Comparison of ENCODE assay signal across 15 mouse cellular contexts in the genomic region with DNA sequence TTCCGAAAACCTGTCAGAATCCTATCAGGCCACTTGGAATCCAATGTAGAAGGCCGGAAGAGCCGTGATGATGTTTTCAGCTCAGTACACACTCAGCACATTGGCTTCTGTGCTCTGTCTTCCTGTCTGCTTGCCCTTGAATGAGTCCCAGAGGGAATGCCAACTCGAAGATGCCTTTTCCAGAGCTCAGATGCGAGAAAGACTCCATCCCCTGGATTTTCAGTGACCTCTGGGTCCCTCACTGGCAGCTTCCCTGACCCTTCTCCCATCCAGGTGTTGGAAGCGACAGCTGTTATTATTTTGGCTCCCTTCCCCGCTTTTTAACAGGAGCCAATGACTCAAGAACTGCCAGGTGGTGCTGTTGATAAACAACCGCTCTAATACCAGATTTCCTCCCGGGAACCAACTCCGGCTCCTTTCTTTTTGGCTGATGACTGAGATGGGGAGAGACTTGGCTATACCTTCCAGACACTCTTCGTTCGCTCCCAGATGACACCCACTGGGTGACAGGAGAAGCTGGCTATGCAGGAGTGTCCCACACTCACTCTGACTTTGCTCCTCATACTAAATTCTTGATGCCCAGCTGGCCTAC.
DNase-seq lines count a peak whose midpoint lies in the region; ATAC-seq and TF ChIP-seq lines count a peak whose summit lies in the region.
"Had no signal": no experiment of that assay in that cellular context is flagged by ENCODE, and none has a peak within 500 bp of the region (broad histone marks: within the 10 kb centered on the region; RNA-seq: fewer than 3 reads in every experiment).

No protein-coding gene starts in this region.

- TF ChIP-seq POLR2A in kidney, adult 2 months (IDR thresholded peaks at IDR 0.05; ENCODE audit: low read depth, low read length), result no peak

- no peak for ATAC-seq in kidney, embryonic 14.5 days (ENCODE audit: low FRiP score, low TSS enrichment)
- ATAC-seq in heart, postnatal 0 days (ENCODE audit: insufficient read depth, low read depth), result peak; percentile 39
- ATAC-seq: intestine, embryonic 15.5 days; lung, postnatal 0 days had no signal

- H3K4me3 ChIP-seq in kidney, adult 2 months (ENCODE audit: insufficient read depth, low read depth, low read length), result no peak overlapping the region
- H3K4me3 ChIP-seq in kidney, embryonic 14.5 days (ENCODE audit: low read length), result no peak overlapping the region
- no peak overlapping the region for H3K4me3 ChIP-seq in heart, postnatal 0 days (ENCODE audit: low read depth, low read length)
- H3K4me3 ChIP-seq: intestine, embryonic 15.5 days; limb, embryonic 15.5 days; midbrain, embryonic 12.5 days; neural tube, embryonic 12.5 days had no signal

- no peak overlapping the region for H3K4me2 ChIP-seq in kidney, embryonic 14.5 days (replicated peaks; ENCODE audit: low read depth, low read length)
- no peak overlapping the region for H3K4me2 ChIP-seq in heart, postnatal 0 days (ENCODE audit: low read depth, low read length)
- H3K4me2 ChIP-seq: intestine, embryonic 15.5 days; limb, embryonic 15.5 days; midbrain, embryonic 12.5 days; neural tube, embryonic 12.5 days had no signal

- H3K36me3 ChIP-seq in kidney, adult 2 months (ENCODE audit: control insufficient read depth, insufficient read depth, low read length), result no peaks in the 10 kb centered on the region
- no peaks in the 10 kb centered on the region for H3K36me3 ChIP-seq in kidney, embryonic 14.5 days (ENCODE audit: control insufficient read depth, insufficient read depth, low read length)
- no peaks in the 10 kb centered on the region for H3K36me3 ChIP-seq in heart, postnatal 0 days (replicated peaks; ENCODE audit: control insufficient read depth, insufficient read depth, low read length)
- H3K36me3 ChIP-seq: G1E; intestine, embryonic 15.5 days; limb, embryonic 15.5 days; midbrain, embryonic 12.5 days; neural tube, embryonic 12.5 days had no signal

- DNase-seq in embryo, embryonic 11 days, result peak; percentile 14
- no peak for DNase-seq in embryo, embryonic 9.5 days (ENCODE audit: extremely low spot score)
- DNase-seq in kidney, adult 2 months, result peak; percentile 61
- peak; percentile 14 for DNase-seq in heart, postnatal 0 days (ENCODE audit: low spot score)
- DNase-seq in kidney, postnatal 25 days, result peak; percentile 30 to 66
- DNase-seq in cerebellum, postnatal 4 days (ENCODE audit: low spot score in 2 of 2), result no peak
- DNase-seq in urinary bladder, adult 18-20 months (ENCODE audit: low spot score in 2 of 2), result no peak
- DNase-seq: B cell, adult 2 months had no signal

- H3K9me3 ChIP-seq in kidney, embryonic 14.5 days (ENCODE audit: control insufficient read depth, low read length), result no peaks in the 10 kb centered on the region
- no peaks in the 10 kb centered on the region for H3K9me3 ChIP-seq in heart, postnatal 0 days (replicated peaks; ENCODE audit: control insufficient read depth, low read length)
- H3K9me3 ChIP-seq: G1E; intestine, embryonic 15.5 days; limb, embryonic 15.5 days; midbrain, embryonic 12.5 days; neural tube, embryonic 12.5 days had no signal

- 71% methylated on average over 12 of the region's 12 CpGs for WGBS in kidney, adult 2 months
- 75% methylated on average over 12 of the region's 12 CpGs for WGBS in kidney, embryonic 14.5 days
- 32% methylated on average over 12 of the region's 12 CpGs for WGBS in heart, postnatal 0 days

- H3K4me1 ChIP-seq in kidney, adult 2 months (ENCODE audit: control insufficient read depth, insufficient read depth, low read length), result no peaks in the 10 kb centered on the region
- no peaks in the 10 kb centered on the region for H3K4me1 ChIP-seq in kidney, embryonic 14.5 days (ENCODE audit: control insufficient read depth, insufficient read depth, low read length)
- H3K4me1 ChIP-seq in heart, postnatal 0 days (ENCODE audit: control insufficient read depth, insufficient read depth), result no peaks in the 10 kb centered on the region
- H3K4me1 ChIP-seq: limb, embryonic 15.5 days; midbrain, embryonic 12.5 days; neural tube, embryonic 12.5 days had no signal

- H3K27me3 ChIP-seq in kidney, adult 2 months (replicated peaks; ENCODE audit: control insufficient read depth, insufficient read depth, low read length), result no peaks in the 10 kb centered on the region
- no peaks in the 10 kb centered on the region for H3K27me3 ChIP-seq in kidney, embryonic 14.5 days (ENCODE audit: control insufficient read depth, insufficient read depth, low read length)
- H3K27me3 ChIP-seq in heart, postnatal 0 days (ENCODE audit: control insufficient read depth, insufficient read depth, low read length), result no peaks in the 10 kb centered on the region
- H3K27me3 ChIP-seq: intestine, embryonic 15.5 days; limb, embryonic 15.5 days; midbrain, embryonic 12.5 days; neural tube, embryonic 12.5 days had no signal

- H3K9ac ChIP-seq in kidney, embryonic 14.5 days (ENCODE audit: low read depth, low read length), result no peak overlapping the region
- no peak overlapping the region for H3K9ac ChIP-seq in heart, postnatal 0 days (replicated peaks; ENCODE audit: low read depth, low read length)
- H3K9ac ChIP-seq: intestine, embryonic 15.5 days; limb, embryonic 15.5 days; midbrain, embryonic 12.5 days; neural tube, embryonic 12.5 days had no signal

- peak; percentile 74 for TF ChIP-seq EP300 in heart, postnatal 0 days (IDR thresholded peaks at IDR 0.05; ENCODE audit: low read depth)

- TF ChIP-seq CTCF in kidney, adult 2 months (conservative IDR thresholded peaks at IDR 0.05; ENCODE audit: insufficient read depth, insufficient read length, low read depth, low read length), result no peak
- TF ChIP-seq CTCF in heart, postnatal 0 days (IDR thresholded peaks at IDR 0.05; ENCODE audit: low read depth), result no peak

- no peak overlapping the region for H3K27ac ChIP-seq in kidney, adult 2 months (ENCODE audit: insufficient read depth, low read depth, low read length)
- H3K27ac ChIP-seq in kidney, embryonic 14.5 days (ENCODE audit: low read depth, low read length), result no peak overlapping the region
- H3K27ac ChIP-seq in heart, postnatal 0 days (ENCODE audit: low read depth), result no peak overlapping the region
- H3K27ac ChIP-seq: intestine, embryonic 15.5 days; limb, embryonic 15.5 days; midbrain, embryonic 12.5 days; neural tube, embryonic 12.5 days had no signal

Comparison
In these comparisons a context has a peak if more than half of its experiments do, and no peak if none do; other contexts are left out.
1. DNase-seq: peak in embryo, embryonic 11 days (single experiment), kidney, adult 2 months (single experiment), heart, postnatal 0 days (single experiment) and kidney, postnatal 25 days (2 of 2); none in embryo, embryonic 9.5 days (single experiment), cerebellum, postnatal 4 days (0 of 2) and urinary bladder, adult 18-20 months (0 of 2).